Mouse (Mus musculus): ENCODE measurements at regions not wholly inside any gene's neighbourhood (a gene's known extent, or its start where the extent isn't known, plus 50 kb on each side); places are given as distances from the start of the nearest gene placed in this dataset.
A peak's percentile ranks its signal among the peaks of the same experiment; 100 is the strongest.

GRCm38 (mm10) chr12:12715956-12716669 lies 225.6 kb downstream of the Mycn start:
- no peak overlapping the region for H3K4me3 ChIP-seq
- no peaks in the 10 kb centered on the region for H3K9me3 ChIP-seq
- H3K27me3 ChIP-seq: no peaks in the 10 kb centered on the region
- 79% methylated on average over 7 of the region's 7 CpGs for WGBS
- H3K27ac ChIP-seq: no peak overlapping the region
- peaks cover 6% of the 10 kb centered on the region; the same call in 1 of the 2 replicates for H3K4me1 ChIP-seq
- no peak for ATAC-seq (ENCODE audit: insufficient number of reproducible peaks, low FRiP score, low TSS enrichment, low read depth)
- H3K9ac ChIP-seq: no peak overlapping the region
- no peak overlapping the region for H3K4me2 ChIP-seq
- H3K36me3 ChIP-seq: no peaks in the 10 kb centered on the region

GRCm38 (mm10) chr12:12715528-12715927 lies 226.2 kb downstream of the Mycn start:
- Histone ChIP-seq H3K27me3 (no peaks in the 10 kb centered on the region), H3K4me2 (no peak overlapping the region), H3K9ac (no peak overlapping the region), H3K27ac (no peak overlapping the region), H3K4me1 (peaks cover 6% of the 10 kb centered on the region; the same call in 1 of the 2 replicates), H3K4me3 (no peak overlapping the region), H3K9me3 (no peaks in the 10 kb centered on the region), H3K36me3 (no peaks in the 10 kb centered on the region)
- WGBS: 41% methylated on average over 4 of the region's 4 CpGs
- ATAC-seq (ENCODE audit: insufficient number of reproducible peaks, low FRiP score, low TSS enrichment, low read depth): no peak

DNA sequence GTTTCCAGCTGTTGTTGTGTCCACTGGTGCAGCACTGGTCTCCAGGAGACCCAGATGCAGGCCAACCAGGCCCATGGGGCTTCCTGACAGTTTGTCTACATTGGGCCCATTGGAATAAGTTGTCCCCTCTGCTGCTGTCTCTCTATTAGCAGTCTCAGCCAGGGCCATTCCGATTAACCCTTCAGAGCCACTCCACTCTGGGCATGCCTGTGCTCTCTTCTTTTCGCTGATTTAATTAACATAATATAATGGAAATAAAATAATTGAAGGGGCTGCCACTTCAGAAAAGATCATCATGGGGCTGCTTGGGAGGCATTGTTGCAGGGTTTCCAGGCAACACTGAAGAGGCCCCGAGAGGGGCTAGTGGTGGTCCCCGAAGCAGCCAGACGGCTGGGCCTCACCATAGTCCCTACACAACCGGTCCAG lies 231.5 kb downstream of the Mycn start:
- no peak for ATAC-seq (ENCODE audit: insufficient number of reproducible peaks, low FRiP score, low TSS enrichment, low read depth)
- H3K36me3 ChIP-seq: no peaks in the 10 kb centered on the region
- H3K4me3 ChIP-seq: no peak overlapping the region
- no peaks in the 10 kb centered on the region for H3K9me3 ChIP-seq
- peaks cover 3% of the 10 kb centered on the region; the same call in 1 of the 2 replicates for H3K4me1 ChIP-seq
- H3K27ac ChIP-seq: no peak overlapping the region
- H3K27me3 ChIP-seq: no peaks in the 10 kb centered on the region
- no peak overlapping the region for H3K9ac ChIP-seq
- whole genome bisulfite sequencing: 79% methylated on average over 6 of the region's 6 CpGs
- H3K4me2 ChIP-seq: no peak overlapping the region

- Histone ChIP-seq H3K9me3 (no peaks in the 10 kb centered on the region), H3K27me3 (no peaks in the 10 kb centered on the region), H3K4me3 (no peak overlapping the region), H3K27ac (no peak overlapping the region), H3K36me3 (no peaks in the 10 kb centered on the region), H3K9ac (no peak overlapping the region), H3K4me2 (0 out of 2 replicates have a peak overlapping the region, but pooled peaks have one; percentile 3), H3K4me1 (no peaks in the 10 kb centered on the region)
- ATAC-seq (ENCODE audit: insufficient number of reproducible peaks, low FRiP score, low TSS enrichment, low read depth): no peak
- 30% methylated on average over 14 of the region's 14 CpGs for WGBS
These were observed 232.7 kb downstream of the Mycn start for GRCm38 (mm10) chr12:12708954-12709523.

GRCm38 (mm10) chr12:12706326-12706920 lies 235.3 kb downstream of the Mycn start:
- Histone ChIP-seq H3K4me1 (no peaks in the 10 kb centered on the region), H3K27me3 (no peaks in the 10 kb centered on the region), H3K4me2 (no peak overlapping the region), H3K27ac (no peak overlapping the region), H3K36me3 (no peaks in the 10 kb centered on the region), H3K9ac (no peak overlapping the region), H3K4me3 (no peak overlapping the region), H3K9me3 (no peaks in the 10 kb centered on the region)
- 86% methylated on average over 14 of the region's 14 CpGs for WGBS
- ATAC-seq (ENCODE audit: insufficient number of reproducible peaks, low FRiP score, low TSS enrichment, low read depth): no peak

- WGBS: 48% methylated on average over 3 of the region's 3 CpGs
- no peak overlapping the region for H3K27ac ChIP-seq
- no peaks in the 10 kb centered on the region for H3K27me3 ChIP-seq
- H3K4me3 ChIP-seq: no peak overlapping the region
- no peak overlapping the region for H3K9ac ChIP-seq
- ATAC-seq (ENCODE audit: insufficient number of reproducible peaks, low FRiP score, low TSS enrichment, low read depth): no peak
- no peaks in the 10 kb centered on the region for H3K9me3 ChIP-seq
- H3K4me2 ChIP-seq: no peak overlapping the region
- H3K4me1 ChIP-seq: no peaks in the 10 kb centered on the region
- H3K36me3 ChIP-seq: no peaks in the 10 kb centered on the region
These were observed 240.0 kb downstream of the Mycn start for GRCm38 (mm10) chr12:12701735-12702134.

- H3K4me3 ChIP-seq: no peak overlapping the region
- H3K9me3 ChIP-seq: no peaks in the 10 kb centered on the region
- H3K9ac ChIP-seq: no peak overlapping the region
- WGBS: 70% methylated on average over 7 of the region's 7 CpGs
- H3K27ac ChIP-seq: no peak overlapping the region
- H3K27me3 ChIP-seq: no peaks in the 10 kb centered on the region
- no peak for ATAC-seq (ENCODE audit: insufficient number of reproducible peaks, low FRiP score, low TSS enrichment, low read depth)
- no peaks in the 10 kb centered on the region for H3K36me3 ChIP-seq
- H3K4me2 ChIP-seq: no peak overlapping the region
- no peaks in the 10 kb centered on the region for H3K4me1 ChIP-seq
These were observed 240.6 kb downstream of the Mycn start for GRCm38 (mm10) chr12:12701060-12701667.

DNA sequence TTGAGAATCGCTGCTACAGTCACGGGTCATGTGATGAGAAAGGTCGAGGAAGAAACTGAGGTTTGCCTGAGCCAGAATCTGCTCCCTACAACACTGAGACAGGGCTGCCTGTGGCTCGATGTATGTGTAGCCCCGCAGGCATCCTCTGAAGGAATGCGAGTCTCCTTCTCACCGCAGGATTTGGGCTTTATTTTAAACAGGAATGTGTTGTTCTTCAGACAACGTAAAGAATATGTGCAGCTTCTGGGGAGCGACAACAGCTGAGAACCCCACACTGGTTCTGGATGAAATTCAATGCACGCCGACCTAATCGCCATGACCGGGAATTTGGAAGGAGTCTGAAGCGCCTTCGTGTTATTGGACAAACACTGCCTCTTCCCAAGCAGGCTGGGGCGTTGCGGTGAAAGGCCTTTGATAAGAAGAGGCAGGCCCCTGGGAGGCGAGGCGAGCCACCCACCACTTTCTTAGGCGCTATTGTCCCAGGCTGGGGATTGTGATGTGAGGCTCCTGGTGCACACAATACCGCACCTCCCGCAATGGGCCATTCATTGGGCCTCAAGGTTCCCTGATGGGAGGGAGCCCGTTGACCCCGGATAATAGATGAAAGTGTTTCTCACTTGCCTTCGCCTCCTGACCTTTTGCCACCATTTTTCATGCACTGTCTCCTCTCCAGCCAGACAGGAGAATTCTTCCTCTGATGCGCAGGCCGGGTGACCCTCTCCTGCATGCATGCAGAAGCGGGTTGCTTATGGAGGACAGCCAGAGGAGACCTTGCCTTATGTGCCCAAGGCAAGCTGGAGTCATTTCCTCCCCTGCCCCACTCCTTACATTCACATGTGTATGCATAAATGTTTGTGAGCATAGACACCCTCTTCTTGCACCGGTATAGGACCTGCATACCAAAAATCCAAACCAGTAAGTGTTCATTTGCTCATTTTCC lies 247.6 kb downstream of the Mycn start:
- Histone ChIP-seq H3K36me3 (no peaks in the 10 kb centered on the region), H3K4me1 (0 out of 2 replicates have a peak, but pooled peaks cover 5% of the 10 kb centered on the region), H3K9ac (no peak overlapping the region), H3K4me2 (0 out of 2 replicates have a peak overlapping the region, but pooled peaks have one; percentile 11), H3K27ac (no peak overlapping the region), H3K4me3 (no peak overlapping the region), H3K27me3 (peaks cover 3% of the 10 kb centered on the region; the same call in 1 of the 2 replicates), H3K9me3 (no peaks in the 10 kb centered on the region)
- 22% methylated on average over 29 of the region's 29 CpGs for whole genome bisulfite sequencing
- no peak for ATAC-seq (ENCODE audit: insufficient number of reproducible peaks, low FRiP score, low TSS enrichment, low read depth)

GRCm38 (mm10) chr12:12687376-12687775 lies 254.3 kb downstream of the Mycn start:
- WGBS: 87% methylated on average over 2 of the region's 2 CpGs

DNA sequence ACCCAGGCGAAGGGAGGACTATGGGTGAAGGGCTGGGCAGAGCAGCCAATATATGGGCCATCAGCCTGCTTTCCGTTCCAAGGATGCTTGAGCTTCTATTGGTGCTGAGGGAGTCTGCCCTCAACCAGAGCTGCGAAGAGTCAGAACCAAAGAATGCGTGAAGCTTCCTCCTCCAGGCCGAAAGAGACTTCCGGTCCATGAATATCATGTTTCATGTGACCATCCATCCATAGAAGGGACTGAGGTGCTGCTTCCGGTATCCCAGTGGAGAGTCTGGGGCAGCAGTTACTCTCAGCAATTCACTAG lies 256.5 kb downstream of the Mycn start:
- Histone ChIP-seq H3K36me3 (no peaks in the 10 kb centered on the region), H3K4me1 (peaks cover 28% of the 10 kb centered on the region), H3K27me3 (0 out of 2 replicates have a peak, but pooled peaks cover 7% of the 10 kb centered on the region), H3K9me3 (no peaks in the 10 kb centered on the region), H3K27ac (no peak overlapping the region; the same call in 1 of the 2 replicates), H3K4me2 (no peak overlapping the region), H3K9ac (no peak overlapping the region), H3K4me3 (no peak overlapping the region)
- WGBS: 40% methylated on average over 7 of the region's 7 CpGs
- ATAC-seq (ENCODE audit: insufficient number of reproducible peaks, low FRiP score, low TSS enrichment, low read depth): no peak

More at GRCm38 (mm10) chr12:12687376-12687775, 254.3 kb downstream of the Mycn start:
- Histone ChIP-seq H3K27ac (no peak overlapping the region), H3K4me2 (no peak overlapping the region), H3K4me3 (no peak overlapping the region), H3K4me1 (peaks cover 18% of the 10 kb centered on the region), H3K9ac (no peak overlapping the region), H3K36me3 (no peaks in the 10 kb centered on the region), H3K27me3 (0 out of 2 replicates have a peak, but pooled peaks cover 4% of the 10 kb centered on the region), H3K9me3 (no peaks in the 10 kb centered on the region)
- ATAC-seq (ENCODE audit: insufficient number of reproducible peaks, low FRiP score, low TSS enrichment, low read depth): no peak

DNA sequence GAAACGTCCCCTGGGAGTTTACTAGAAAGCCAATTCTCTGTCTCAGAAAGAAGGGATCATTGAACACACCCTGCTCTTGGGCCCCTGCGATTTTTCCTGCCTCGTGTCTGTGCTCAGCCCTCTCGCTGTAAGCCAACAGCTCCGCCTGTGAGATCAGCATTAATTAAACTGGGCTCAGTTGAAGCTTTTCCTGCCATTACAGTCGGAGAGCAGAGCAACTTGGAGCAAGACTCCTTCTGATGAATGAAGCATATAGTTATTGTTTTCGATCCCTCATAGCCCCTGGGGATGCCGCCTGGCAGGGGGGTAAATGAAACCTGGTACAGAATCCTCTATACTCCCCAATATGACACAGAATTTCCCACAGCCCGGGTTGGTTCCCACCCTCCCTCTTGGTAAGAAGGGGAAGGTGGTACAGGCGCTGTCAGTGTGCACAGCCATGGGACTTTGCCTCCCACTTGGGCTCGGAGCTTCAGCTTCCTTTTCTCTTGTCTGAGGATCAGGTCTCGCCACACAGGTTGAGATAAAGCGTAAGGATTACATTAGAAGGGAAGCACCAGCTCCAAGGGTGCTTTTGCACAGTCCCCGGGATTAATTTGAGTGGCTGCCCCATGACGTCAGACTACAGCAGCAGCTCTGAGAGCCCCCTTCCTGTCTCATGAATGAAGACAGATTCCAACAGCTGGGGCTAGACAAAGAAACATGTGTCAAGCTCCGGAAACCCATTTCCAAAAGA lies 257.1 kb downstream of the Mycn start:
- Histone ChIP-seq H3K4me1 (peaks cover 29% of the 10 kb centered on the region), H3K36me3 (no peaks in the 10 kb centered on the region), H3K27me3 (0 out of 2 replicates have a peak, but pooled peaks cover 7% of the 10 kb centered on the region), H3K27ac (no peak overlapping the region; the same call in 1 of the 2 replicates), H3K9ac (no peak overlapping the region), H3K4me3 (no peak overlapping the region), H3K4me2 (no peak overlapping the region), H3K9me3 (no peaks in the 10 kb centered on the region)
- ATAC-seq (ENCODE audit: insufficient number of reproducible peaks, low FRiP score, low TSS enrichment, low read depth): no peak
- 35% methylated on average over 16 of the region's 16 CpGs for WGBS
